Mouse (Mus musculus): ENCODE data around the gene Supt4a.

- TF ChIP-seq POLR2A (IDR thresholded peaks at IDR 0.05; ENCODE audit: extremely low read depth, insufficient read depth, low read length) (no peak), CTCF (IDR thresholded peaks at IDR 0.05; ENCODE audit: low read depth, low read length) (no peak)
Measured at GRCm38 (mm10) chr11:87698126-87698525, 39.2 kb upstream of the Supt4a start.

All from liver, adult 2 months (tissue).